Mouse (Mus musculus): ENCODE data around the gene Zbtb40.

Zbtb40 gene

GRCm38 (mm10) chr4:137033115-137033887 lies 15.3 kb downstream of the Zbtb40 start:
- no peak for DNase-seq (ENCODE audit: low read depth)

GRCm38 (mm10) chr4:137032456-137032855 lies 16.1 kb downstream of the Zbtb40 start:
- DNase-seq (ENCODE audit: low read depth) = no peak

DNA sequence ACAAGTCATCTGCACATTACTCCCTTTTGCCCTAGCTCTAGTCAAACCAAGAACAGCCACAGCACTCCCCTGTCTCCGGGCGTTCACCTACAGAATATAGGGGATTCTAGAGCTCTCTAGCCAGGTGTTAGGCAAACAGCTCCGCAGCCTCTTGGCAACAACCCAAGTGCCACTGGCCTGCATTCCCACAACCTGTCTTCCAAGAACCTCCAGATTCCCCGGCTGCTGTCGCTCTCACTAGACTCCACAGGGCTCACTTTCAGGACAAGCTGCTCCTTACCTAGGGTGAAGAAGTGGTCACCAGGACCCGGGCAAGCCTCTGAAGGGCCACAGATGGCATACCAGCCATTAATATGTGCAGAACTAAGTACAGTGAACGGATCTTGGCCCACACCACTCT lies 17.3 kb downstream of the Zbtb40 start:
- no peak for DNase-seq (ENCODE audit: low read depth)

DNA sequence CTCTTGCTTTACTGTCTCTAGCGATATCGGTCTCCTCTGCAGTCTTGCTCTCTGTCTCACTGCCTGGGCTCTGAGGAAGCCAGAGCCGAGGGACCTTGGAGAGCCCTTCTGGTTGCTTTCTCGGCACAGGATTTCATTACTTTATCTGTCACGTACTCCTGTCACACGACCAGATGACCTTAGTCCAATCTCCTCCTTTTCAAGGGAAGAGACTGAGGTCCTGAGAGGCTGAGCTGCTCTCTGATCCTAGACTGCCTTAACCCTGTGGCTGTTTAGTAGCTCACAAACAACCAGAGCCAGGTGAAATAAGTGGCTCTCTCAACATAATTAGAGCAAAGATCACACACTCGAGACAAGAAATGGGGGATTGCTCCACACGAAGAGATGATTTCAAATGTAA lies 19.3 kb downstream of the Zbtb40 start:
- no peak for DNase-seq (ENCODE audit: low read depth)

GRCm38 (mm10) chr4:137027051-137027450 lies 21.6 kb downstream of the Zbtb40 start:
- DNase-seq (ENCODE audit: low read depth) = no peak

DNA sequence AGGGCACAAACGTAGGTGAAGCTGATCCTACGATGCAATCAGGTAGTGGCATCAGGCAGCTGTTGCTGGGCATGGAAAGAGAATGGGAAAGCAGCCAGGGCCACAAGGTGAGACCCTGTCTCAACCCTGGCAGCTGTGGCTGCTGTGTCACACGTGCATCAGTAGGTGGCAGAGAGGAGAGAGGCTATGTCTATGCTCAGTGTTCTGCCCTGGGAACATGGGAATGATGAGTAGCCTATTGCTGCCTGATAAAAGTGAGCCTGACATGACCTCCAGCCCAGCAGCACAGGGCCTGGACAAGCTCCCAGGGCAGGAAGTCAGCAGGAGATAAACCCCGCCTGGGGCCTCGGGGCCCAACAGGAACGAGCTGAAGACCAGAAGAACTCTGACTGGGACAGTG lies 23.0 kb downstream of the Zbtb40 start:
- DNase-seq (ENCODE audit: low read depth) = no peak

DNA sequence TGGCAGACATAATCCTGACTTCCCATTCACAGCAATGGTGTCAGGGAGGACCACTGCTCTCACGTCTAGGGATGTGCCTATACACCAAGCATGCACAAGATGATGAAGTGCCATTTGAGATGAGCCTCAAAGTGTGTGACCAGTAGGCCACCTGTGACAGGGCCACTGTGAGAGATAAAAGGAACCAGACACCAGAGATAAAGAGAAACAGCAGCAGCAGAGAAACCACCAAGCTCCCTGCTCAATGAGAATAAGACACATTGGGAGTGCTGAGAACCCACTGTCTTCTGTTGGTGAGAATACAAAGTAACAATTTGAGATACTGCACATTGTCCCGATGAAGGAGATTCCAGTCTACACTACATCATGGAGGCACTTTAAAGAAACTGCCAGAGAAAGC lies 23.5 kb downstream of the Zbtb40 start:
- no peak for DNase-seq (ENCODE audit: low read depth)

- no peak for DNase-seq (ENCODE audit: low read depth)
Measured at GRCm38 (mm10) chr4:137020065-137020464, 28.5 kb downstream of the Zbtb40 start.

GRCm38 (mm10) chr4:137015934-137016333 lies 32.7 kb downstream of the Zbtb40 start:
- no peak for DNase-seq (ENCODE audit: low read depth)

- no peak for DNase-seq (ENCODE audit: low read depth)
Measured at GRCm38 (mm10) chr4:137015476-137015856, 33.1 kb downstream of the Zbtb40 start.

DNA sequence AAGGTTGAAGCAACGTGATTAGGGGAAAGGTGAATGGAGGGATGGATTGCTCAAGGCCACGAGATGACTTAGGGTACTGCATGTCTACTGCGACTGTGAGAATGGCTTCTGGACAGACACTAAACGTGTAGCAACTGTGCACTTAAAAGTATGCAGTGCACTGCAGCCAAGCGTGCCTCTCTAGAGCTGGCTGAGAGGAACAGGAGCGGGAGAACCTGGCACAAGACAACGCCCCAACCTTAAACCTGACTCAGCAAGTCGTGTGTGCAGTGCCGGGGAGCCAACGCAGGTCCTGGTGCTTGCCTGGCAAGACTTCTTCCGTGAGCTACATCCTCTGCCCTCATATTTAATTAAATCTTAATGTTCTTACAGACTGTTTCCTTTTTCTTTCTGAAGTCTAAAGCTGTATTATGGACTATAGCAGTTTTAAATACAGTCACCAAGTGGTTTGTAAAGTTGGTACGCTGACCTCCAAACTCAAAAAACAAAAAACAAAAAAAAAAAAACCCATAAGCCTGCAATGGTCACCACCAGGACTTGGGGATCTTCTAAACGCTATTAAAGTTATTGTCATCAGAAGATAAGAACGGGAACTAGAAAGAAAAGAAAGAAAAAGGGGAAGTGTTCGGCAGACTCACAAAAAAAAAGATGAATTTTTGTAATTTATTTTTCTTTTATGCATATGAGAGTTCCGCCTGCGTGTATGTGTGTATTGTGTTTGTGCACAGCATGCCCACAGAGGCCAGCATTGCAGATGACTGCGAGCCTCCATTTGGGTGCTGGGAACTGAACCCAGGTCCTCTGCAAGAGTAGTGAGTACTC lies 33.7 kb downstream of the Zbtb40 start:
- DNase-seq (ENCODE audit: low read depth) = no peak

DNA sequence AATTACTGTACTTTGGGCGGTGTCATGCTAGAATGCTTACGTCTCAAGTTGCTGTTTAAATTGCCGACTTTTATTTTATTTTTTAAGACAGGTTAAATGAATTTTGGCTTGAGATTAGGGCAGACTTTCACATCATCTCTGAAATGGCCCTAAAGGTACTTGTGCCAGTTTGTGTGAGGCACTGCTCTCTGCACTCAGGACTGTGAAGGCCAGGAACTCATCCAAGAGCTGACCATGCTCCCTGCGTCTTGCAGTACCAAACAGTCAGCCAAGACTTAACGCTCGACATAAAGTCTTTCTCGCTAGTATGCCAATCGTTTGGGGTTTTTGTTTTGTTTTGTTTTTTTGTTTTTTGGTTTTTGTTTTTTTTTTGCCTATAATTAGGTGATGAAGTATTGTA lies 34.5 kb downstream of the Zbtb40 start:
- no peak for DNase-seq (ENCODE audit: low read depth)

GRCm38 (mm10) chr4:137006966-137007365 lies 41.6 kb downstream of the Zbtb40 start:
- DNase-seq (ENCODE audit: low read depth) = no peak

DNA sequence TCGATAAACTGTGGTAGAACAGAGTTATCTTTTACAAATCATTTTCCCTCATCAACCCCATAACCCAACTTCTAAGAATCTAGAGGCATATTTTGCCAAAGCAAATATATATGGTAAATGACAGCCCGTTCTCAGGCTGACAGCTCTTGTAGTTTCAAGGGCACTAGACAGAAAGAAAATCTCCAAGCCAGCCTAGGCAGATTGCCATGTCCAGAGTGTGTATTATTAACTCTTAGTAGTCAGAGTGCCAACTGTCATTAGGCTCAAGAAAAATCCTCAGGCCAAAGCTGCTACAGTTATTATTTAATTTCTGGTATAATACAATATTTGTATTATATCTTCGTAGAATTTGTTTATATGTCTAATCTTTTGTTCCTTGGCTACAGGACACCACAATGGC lies 46.8 kb downstream of the Zbtb40 start:
- DNase-seq (ENCODE audit: low read depth) = no peak

GRCm38 (mm10) chr4:137001020-137001419 lies 47.6 kb downstream of the Zbtb40 start:
- DNase-seq (ENCODE audit: low read depth) = no peak

DNA sequence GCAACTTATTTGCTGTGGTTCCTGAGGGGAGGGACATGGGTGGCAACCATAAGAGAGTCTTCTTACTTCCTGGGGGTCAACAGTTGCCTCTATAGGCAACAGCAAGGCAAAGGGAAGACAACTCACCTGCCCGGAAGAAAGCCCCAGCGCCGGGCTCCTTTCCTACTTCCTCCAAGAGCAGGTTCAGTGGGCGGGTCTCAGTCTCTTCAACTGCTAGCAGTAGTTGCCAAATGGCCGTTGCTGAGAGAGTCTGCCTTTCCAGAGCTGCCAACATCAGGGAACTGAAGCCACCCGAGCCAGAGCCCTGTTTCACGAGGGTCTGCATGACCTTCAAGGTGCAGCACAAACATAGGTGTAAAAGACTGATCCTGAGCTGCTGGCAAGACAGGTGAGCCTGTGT lies 50.2 kb downstream of the Zbtb40 start:
- no peak for DNase-seq (ENCODE audit: low read depth)

DNA sequence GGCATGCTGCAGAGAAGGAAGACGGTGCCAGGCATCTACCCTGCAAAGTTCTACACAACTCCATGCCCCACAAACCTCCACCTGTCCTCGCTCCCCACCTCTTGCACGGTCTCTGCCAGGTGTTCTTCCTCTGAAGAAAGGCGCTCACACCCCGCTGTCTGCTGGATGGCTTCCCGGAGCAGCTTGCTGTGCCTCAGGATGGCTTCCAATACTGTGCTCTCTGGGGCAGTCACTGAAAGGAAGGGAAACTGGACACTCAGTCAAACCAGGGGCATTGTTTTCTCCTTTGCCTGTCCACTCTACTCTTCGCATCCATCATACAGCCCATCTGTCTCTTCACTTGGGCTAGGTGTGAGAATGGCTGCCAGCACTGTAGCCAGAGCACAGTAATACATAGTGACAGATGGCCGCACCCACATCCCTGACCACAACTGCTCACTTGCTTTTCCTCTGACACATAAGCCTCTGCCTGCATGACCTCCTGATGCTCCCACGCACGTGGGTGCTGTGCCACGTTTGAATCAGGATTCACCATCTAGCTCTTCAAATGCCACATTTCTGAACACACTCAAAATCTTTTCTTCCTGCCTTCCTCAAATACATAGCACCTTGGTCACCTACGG lies 50.8 kb downstream of the Zbtb40 start:
- no peak for DNase-seq (ENCODE audit: low read depth)

DNA sequence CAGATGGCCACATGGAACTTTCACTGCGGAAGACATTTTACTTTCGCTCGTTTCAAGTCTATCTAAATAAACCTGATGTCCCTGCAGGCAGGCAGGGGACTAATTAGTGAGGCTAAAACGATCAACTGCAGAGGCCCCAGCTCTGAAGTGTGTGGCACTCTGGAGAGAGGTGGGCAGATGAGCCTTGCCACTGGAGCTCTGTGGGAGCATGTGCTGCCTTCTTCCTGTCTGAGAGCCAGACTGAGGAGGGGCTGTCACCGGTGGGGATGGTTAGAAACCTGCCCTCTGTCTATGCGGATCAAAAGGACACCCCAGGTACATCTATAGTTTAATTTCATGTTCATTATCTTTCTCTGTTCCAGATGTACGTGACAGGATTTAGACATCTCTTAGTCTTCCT lies 51.7 kb downstream of the Zbtb40 start:
- no peak for DNase-seq (ENCODE audit: low read depth)

DNA sequence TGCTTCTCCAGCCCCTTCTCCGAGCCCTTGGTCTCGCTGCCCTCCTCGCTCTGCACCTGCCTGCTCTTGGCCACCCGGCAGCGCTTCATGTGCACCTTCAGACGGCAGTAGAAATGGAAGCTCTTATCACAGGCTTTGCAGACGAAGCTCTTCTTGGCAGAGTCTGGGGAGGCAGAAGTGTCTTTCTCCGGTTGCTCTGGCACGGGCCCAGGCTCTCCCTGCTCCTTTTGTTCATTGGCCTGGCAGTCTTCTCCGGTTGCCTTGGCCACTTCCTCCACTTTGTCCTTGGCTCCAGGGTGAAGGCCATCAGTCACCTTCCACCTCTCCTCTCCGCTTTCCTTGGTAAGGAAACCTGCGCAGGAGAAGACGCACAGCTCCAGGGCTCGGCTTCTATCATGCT lies 53.2 kb downstream of the Zbtb40 start:
- DNase-seq (ENCODE audit: low read depth) = no peak

DNA sequence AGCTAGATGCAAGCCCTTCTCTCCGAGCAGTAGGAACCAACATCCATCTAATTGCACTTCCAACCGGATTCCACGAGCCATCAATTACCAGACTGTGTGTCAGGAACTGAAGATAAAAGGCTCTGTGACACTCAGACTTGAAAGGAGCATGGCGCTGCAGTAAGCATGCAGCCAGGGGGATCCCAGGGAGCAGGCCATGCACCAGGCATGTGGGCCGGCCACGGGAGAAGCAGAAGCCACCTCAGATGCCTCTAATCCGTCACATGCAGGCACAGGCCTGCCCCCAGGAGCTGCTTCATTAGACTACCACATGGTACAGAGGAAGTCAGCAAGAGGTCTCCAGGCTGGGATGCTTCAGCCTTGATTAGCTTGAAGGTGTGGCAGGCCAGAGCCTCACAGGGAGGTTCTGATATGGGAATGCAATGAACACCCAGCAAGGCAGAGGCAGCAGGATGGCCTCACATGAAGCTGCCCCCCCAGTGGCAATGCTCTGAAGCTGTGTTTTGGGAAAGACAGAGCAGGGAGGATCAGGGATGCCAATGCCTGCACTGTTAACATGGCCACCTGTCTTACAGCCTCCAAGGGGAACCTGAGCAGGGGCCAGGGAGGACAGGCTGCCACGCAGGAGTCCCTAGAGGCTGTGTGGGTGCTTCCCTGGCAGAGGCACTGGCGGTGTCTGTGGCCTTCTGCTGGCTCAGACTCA lies 66.5 kb downstream of the Zbtb40 start:
- DNase-seq (ENCODE audit: low read depth) = no peak

- DNase-seq (ENCODE audit: low read depth) = peak; percentile 43
Measured at GRCm38 (mm10) chr4:136981347-136981746, 67.3 kb downstream of the Zbtb40 start.

GRCm38 (mm10) chr4:136980921-136981320 lies 67.7 kb downstream of the Zbtb40 start:
- DNase-seq (ENCODE audit: low read depth) = no peak
